Mouse (Mus musculus): ENCODE results near the gene Lmo2.
"Not testable (repeated sequence)": the region's sequence is repeated elsewhere in the genome, so short reads cannot be mapped to it uniquely, and the experiment has no call there.

Gene Lmo2

GRCm38 (mm10) chr2:103977716-103978115, 19.9 kb downstream of the Lmo2 start:
- DNase-seq (ENCODE audit: low read depth, low spot score), result no peak

DNA sequence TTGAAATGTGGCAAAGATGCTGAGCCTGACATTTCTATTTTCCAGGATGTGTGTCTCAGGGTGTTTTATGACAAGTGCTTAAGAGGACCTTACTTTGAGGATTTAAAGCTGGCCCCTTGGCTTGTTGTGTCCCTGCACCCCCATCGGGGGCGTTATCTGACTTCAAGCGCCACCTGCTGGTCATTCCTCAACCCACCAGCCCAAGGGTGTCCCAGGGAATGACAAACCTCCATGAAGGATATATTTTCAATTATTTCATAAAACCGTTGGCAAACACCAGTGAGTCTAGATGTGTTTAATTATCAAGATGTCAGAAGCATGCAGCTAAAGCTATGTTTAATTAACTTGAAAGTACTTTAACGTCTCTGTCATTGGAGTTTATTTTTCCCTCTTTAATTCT, 24.5 kb downstream of the Lmo2 start:
- DNase-seq (ENCODE audit: low read depth, low spot score), result peak; percentile 79

GRCm38 (mm10) chr2:103983146-103983545, 25.4 kb downstream of the Lmo2 start:
- no peak for DNase-seq (ENCODE audit: low read depth, low spot score)

DNA sequence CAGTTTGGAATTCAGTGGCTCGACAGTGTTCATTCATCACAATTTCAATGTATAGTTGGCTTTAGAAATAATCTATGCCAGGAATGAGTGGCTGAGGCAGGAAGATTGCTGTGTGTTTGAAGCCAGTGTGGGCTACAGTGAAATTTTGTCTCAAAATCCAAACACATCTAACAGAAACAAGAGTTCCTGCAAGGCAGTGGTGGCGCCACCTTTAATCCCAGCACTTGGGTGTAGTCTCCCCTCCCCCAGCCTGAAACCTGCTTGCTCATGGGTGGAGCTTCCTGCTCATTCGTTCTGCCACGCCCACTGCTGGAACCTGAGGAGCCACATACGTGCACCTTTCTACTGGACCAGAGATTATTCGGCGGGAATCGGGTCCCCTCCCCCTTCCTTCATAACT, 29.8 kb downstream of the Lmo2 start:
- not testable (repeated sequence) for DNase-seq (ENCODE audit: low read depth, low spot score)

GRCm38 (mm10) chr2:103989724-103990123, 31.9 kb downstream of the Lmo2 start:
- DNase-seq (ENCODE audit: low read depth, low spot score), result no peak

DNA sequence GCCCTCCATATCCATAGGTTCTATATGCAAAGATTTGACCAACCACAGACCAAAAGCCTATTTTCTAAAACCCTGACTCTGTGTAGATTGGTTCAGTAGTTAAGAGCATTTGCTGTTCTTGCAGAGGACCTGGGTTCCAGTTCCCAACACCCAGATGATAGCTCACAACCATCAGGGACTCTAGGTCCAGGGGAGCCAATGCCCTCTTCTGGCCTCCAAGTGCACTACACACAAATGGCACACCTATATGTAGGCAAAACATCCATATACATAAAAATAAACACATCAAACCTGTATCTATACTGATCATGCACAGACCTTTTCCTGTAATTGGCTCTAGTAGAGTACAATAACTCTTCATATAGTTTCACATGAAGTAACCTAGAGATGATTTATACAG, 33.5 kb downstream of the Lmo2 start:
- no peak for DNase-seq (ENCODE audit: low read depth, low spot score)

DNA sequence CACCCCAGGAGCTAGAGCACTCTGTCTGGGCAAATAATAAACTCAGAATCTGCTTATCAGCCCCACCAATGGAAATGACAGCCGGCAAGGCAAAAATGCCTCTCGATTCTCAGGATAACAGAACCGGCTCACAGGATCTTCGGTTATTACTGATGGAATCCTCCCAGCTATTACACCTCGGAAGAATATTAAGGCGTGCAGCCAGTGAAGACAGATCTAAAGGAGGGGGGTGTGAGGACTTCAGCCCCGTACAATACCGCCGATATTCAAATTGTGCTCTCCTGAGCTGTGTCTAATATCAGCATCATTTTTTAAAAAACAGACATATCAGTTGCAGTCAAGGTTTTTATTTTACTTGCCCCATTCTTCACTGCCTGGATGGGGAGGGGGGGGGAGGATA, 34.4 kb downstream of the Lmo2 start:
- DNase-seq (ENCODE audit: low read depth, low spot score), result no peak

- DNase-seq (ENCODE audit: low read depth, low spot score), result no peak
These were observed 35.0 kb downstream of the Lmo2 start for GRCm38 (mm10) chr2:103992618-103993332.

DNA sequence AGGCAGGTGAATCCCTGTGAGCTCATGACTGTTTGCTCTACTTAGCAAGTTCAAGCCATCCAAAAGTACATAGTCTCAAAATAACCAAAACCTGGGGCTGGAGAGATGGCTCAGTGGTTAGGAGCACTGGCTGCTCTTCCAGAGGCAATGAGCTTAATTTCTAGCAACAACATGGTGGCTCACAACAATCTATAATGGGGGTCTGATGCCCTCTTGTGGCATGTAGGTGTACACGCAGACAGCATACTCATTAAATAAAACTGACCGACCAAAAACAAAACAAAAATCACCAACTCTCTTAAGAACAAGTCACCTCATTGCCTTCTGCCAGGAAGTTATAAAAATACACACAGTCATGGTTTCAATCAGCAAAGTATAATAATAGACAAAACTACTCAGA, 43.3 kb downstream of the Lmo2 start:
- peak; percentile 59 for DNase-seq (ENCODE audit: low read depth, low spot score)

GRCm38 (mm10) chr2:104001861-104002260, 44.1 kb downstream of the Lmo2 start:
- DNase-seq (ENCODE audit: low read depth, low spot score), result peak; percentile 7

DNA sequence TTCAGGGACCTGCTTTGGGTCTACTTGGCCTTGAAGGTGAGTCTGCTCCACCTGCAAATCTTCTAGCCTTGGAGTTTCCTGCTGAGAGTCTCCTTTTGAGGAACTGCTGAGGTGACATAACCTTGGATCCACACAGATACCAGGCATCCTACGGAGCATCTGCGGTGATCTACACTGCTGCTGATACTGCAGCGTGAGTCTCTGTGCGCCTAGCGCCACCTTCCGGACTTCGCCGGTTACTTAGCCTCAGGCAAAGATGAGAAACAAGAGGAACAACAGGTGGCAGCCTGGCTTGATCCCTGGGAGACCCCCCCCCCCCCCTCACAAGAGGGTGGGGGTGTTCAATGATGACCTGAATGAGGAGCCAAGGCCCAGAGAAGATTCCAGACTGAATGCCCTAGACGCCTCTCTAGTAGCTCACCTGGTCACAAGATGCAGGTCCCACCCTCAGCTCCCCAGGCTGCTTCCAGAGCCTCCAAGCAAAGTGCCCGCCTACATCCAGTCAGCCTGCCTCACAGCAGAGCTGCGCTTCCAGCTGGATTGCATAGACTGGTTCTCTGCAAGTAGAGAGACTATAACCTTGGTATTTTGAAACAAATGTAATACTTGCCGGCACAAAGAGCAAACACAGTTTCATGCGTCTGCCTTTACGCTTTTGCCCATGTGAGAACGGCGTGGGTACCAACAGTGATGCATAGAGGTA, 45.1 kb downstream of the Lmo2 start:
- peak; percentile 7 for DNase-seq (ENCODE audit: low read depth, low spot score)

- no peak for DNase-seq (ENCODE audit: low read depth, low spot score)
These were observed 50.2 kb downstream of the Lmo2 start for GRCm38 (mm10) chr2:104007793-104008519.

- DNase-seq (ENCODE audit: low read depth, low spot score), result not testable (repeated sequence)
These were observed 51.1 kb downstream of the Lmo2 start for GRCm38 (mm10) chr2:104008853-104009252.

- DNase-seq (ENCODE audit: low read depth, low spot score), result no peak
These were observed 65.3 kb downstream of the Lmo2 start for GRCm38 (mm10) chr2:104023096-104023495.

GRCm38 (mm10) chr2:104024656-104025055, 66.9 kb downstream of the Lmo2 start:
- DNase-seq (ENCODE audit: low read depth, low spot score), result no peak

DNA sequence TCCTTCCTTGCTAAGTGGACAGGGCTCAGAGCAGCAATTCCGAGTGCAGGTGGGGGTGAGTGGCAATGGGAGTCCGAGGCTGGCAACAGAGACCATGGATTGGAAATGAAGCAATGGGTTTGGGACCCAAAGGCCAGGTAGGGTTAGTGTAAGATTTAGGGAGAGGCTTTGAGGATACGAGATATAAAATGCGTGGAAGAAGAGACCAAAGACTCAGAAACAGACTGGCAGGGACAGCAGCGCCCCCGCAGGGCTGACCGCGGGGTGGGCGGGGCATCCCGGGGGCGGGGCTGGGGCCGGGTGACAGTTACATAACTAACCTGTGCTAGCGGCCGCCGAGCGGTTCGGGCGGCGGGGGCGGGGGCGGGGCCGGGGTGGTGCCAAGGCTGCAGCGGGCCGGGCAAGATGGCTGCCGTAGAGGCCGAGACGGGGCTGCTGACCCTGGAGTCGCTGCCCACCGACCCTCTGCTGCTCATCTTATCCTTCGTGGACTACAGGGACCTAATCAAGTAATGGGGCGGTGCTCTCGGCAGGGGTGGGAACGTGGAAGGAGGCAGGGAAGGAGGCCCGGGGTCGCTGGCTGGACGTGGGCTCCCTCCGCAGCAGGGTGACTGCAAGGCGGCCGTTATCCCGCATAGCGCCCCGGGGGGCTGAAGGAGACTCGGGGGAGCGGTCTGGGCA, 69.8 kb downstream of the Lmo2 start, which contains the start of gene Fbxo3:
TSS of gene Fbxo3 (plus strand) at position 264 of the 681 bp plus-strand sequence.
- peak; percentile 80 for DNase-seq (ENCODE audit: low read depth, low spot score)

DNA sequence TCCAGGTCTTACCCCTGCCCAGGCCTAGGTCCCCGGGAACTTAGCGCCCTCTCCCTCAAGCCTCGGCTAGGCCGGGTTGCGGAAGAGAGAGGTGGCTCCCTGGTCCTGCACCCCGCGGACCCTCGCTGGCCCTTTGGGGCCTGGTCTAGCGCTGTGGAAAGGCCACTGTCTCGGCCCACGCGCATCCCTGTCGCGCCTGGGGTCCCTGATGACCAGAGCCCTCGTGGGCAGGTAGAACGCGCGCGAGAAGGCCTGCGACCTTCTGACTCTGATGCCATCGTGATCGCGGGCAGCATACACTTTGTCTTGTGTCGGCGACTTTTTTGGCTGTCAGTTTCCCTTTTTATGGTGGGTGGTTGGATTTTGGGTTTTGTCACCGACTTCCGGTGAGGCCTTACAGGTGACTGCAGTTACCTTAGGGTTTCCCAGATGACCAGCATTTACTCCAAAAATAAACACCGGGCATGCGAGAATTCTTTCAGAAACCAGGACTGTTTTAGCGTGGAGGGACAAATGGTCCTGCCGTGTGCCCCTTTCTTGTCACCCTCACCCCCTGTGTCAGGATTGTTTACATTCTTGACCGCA, 70.4 kb downstream of the Lmo2 start, which contains the start of gene 4931422A03Rik:
TSS of gene 4931422A03Rik (minus strand) at position 223 of the 585 bp plus-strand sequence.
- peak; percentile 31 for DNase-seq (ENCODE audit: low read depth, low spot score)

DNA sequence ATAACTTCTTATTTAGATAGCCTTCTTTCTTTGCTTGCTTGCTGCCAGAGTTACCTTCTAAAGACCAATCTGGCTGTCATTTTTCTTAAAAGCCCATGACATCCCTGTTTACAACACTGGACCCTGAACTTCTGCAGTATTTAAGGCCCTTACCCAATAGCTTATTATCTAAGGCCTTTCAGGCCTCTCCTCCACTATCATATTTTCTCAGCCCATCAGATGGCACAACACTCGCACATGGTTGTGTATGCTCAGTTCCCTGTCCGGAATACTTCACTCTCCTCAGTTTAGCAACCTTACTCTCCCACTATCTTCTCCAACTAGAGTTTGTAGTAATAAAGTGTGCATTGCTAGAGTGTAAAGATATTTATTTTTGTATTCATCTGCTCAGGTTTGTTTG, 71.3 kb downstream of the Lmo2 start:
- no peak for DNase-seq (ENCODE audit: low read depth, low spot score)

GRCm38 (mm10) chr2:104030381-104030780, 72.6 kb downstream of the Lmo2 start:
- DNase-seq (ENCODE audit: low read depth, low spot score), result no peak
